Mouse (Mus musculus) embryonic facial prominence, embryonic 14.5 days (tissue): ENCODE data around the gene Prrx2. TPM values are rescaled to one million over a fixed set of nuclear protein-coding genes. Genes with fewer than 3 reads are reported as not detected.
"Not testable (repeated sequence)": the region's sequence is repeated elsewhere in the genome, so short reads cannot be mapped to it uniquely, and the experiment has no call there.

Experiments
- ATAC-seq: fragments of 200-750 bp; cut with Nextera tagmentation; 2 replicates; pipeline ENCODE4 v1.8.0; 2017; ENCODE audit warnings: low read depth, moderate number of reproducible peaks, moderate TSS enrichment
- DNase-seq: peaks from one replicate; pipeline ENCODE4 v3.0.0-alpha.2; 2015; ENCODE audit warnings: low spot score
- H3K27ac ChIP-seq: fragments of 300-500 bp; sonication (generic); replicated peaks from 2 replicates; pipeline ENCODE4 v1.5.1; 2014; ENCODE audit warnings: low read depth, mild to moderate bottlenecking, low read length, moderate library complexity
- H3K27me3 ChIP-seq: fragments of 300-500 bp; sonication (generic); replicated peaks from 2 replicates; pipeline ENCODE4 v1.6.1; 2014; ENCODE audit warnings: low read length; ENCODE audit not compliant: control insufficient read depth, insufficient read depth
- H3K36me3 ChIP-seq: fragments of 300-500 bp; sonication (generic); 2 replicates; pipeline ENCODE4 v1.6.1; 2014; ENCODE audit warnings: low read length, mixed read lengths; ENCODE audit not compliant: control insufficient read depth, insufficient read depth
- H3K4me1 ChIP-seq: fragments of 300-500 bp; sonication (generic); 2 replicates; pipeline ENCODE4 v1.6.1; 2014; ENCODE audit warnings: antibody characterized with exemption, low read length; ENCODE audit not compliant: control insufficient read depth, insufficient read depth
- H3K4me2 ChIP-seq: fragments of 300-500 bp; sonication (generic); 2 replicates; pipeline ENCODE4 v1.6.1; 2014; ENCODE audit warnings: low read depth, mild to moderate bottlenecking, low read length, moderate library complexity, mixed read lengths
- H3K4me3 ChIP-seq: fragments of 300-500 bp; sonication (generic); 2 replicates; pipeline ENCODE4 v1.5.1; 2014; ENCODE audit warnings: low read depth, mild to moderate bottlenecking, low read length
- H3K9ac ChIP-seq: fragments of 300-500 bp; sonication (generic); 2 replicates; pipeline ENCODE4 v1.6.1; 2014; ENCODE audit warnings: low read depth, mild to moderate bottlenecking, low read length, moderate library complexity, mixed read lengths
- H3K9me3 ChIP-seq: fragments of 300-500 bp; sonication (generic); 2 replicates; pipeline ENCODE4 v1.6.1; 2016; ENCODE audit warnings: low read length; ENCODE audit not compliant: control insufficient read depth
- WGBS: fragments of 180-500 bp; shearing (Covaris S2); extraction: QIAGEN DNeasy Blood & Tissue Kit; methylation state at CpG from one replicate; pipeline ENCODE4 v1.1.7; 2014; 5-methylcytosine and 5-hydroxymethylcytosine counted together
- polyA plus RNA-seq: library from polyadenylated mRNA; unstranded; fragments of >200 nt; fragmentation: Nextera tagmentation; extraction: Ambion mirVana; gene quantifications from 2 replicates; pipeline ENCODE4 v1.2.1, GENCODE M21; 2014

Gene Prrx2
- polyA plus RNA-seq, 1 experiment from 2014 or later: 63.8 TPM

GRCm38 (mm10) chr2:30927151-30927781 lies 92.5 kb downstream of the Prrx2 start:
- Histone ChIP-seq H3K36me3 (no peaks in the 10 kb centered on the region), H3K4me1 (peaks cover 14% of the 10 kb centered on the region), H3K27me3 (no peaks in the 10 kb centered on the region), H3K4me3 (no peak overlapping the region), H3K4me2 (no peak overlapping the region), H3K9ac (no peak overlapping the region), H3K9me3 (no peaks in the 10 kb centered on the region), H3K27ac (no peak overlapping the region)
- DNase-seq (no peak), ATAC-seq (no peak)
- 46% methylated on average over 9 of the region's 9 CpGs for WGBS

- ATAC-seq: peak; percentile 66
- no peak overlapping the region for H3K27ac ChIP-seq
Measured at GRCm38 (mm10) chr2:30927844-30928628, 93.3 kb downstream of the Prrx2 start.

GRCm38 (mm10) chr2:30928893-30929482 lies 94.2 kb downstream of the Prrx2 start:
- no peak for ATAC-seq

More at GRCm38 (mm10) chr2:30927844-30928628, 93.3 kb downstream of the Prrx2 start:
- Histone ChIP-seq H3K9me3 (no peaks in the 10 kb centered on the region), H3K9ac (no peak overlapping the region), H3K4me1 (peaks cover 14% of the 10 kb centered on the region), H3K27me3 (no peaks in the 10 kb centered on the region), H3K36me3 (no peaks in the 10 kb centered on the region), H3K4me2 (no peak overlapping the region), H3K4me3 (no peak overlapping the region)
- DNase-seq: peak; percentile 90
- WGBS: 17% methylated on average over 14 of the region's 14 CpGs

GRCm38 (mm10) chr2:30929483-30930045 lies 94.8 kb downstream of the Prrx2 start, which contains the start of gene Ptges:
TSS of gene Ptges (minus strand) at chr2:30929863.
- Histone ChIP-seq H3K9ac (peak within 1 kb of the TSS; percentile 46), H3K4me2 (peak within 1 kb of the TSS; percentile 63), H3K27me3 (no peaks in the 10 kb centered on the region), H3K4me3 (peak within 1 kb of the TSS; percentile 36), H3K4me1 (peaks cover 14% of the 10 kb centered on the region), H3K27ac (0 out of 2 replicates have a peak within 1 kb of the TSS, but pooled peaks have one; percentile 15), H3K9me3 (no peaks in the 10 kb centered on the region), H3K36me3 (no peaks in the 10 kb centered on the region)
- peak; percentile 76 for ATAC-seq
- peak; percentile 86 for DNase-seq
- 6% methylated on average over 17 of the region's 23 CpGs for WGBS

More at GRCm38 (mm10) chr2:30928893-30929482, 94.2 kb downstream of the Prrx2 start:
- Histone ChIP-seq H3K27ac (0 out of 2 replicates have a peak overlapping the region, but pooled peaks have one; percentile 15), H3K36me3 (no peaks in the 10 kb centered on the region), H3K4me1 (peaks cover 14% of the 10 kb centered on the region), H3K27me3 (no peaks in the 10 kb centered on the region), H3K9ac (peak overlapping the region; percentile 46; the same call in 1 of the 2 replicates), H3K9me3 (no peaks in the 10 kb centered on the region), H3K4me2 (peak overlapping the region; percentile 63), H3K4me3 (peak overlapping the region; percentile 36; the same call in 1 of the 2 replicates)
- 28% methylated on average over 12 of the region's 12 CpGs for WGBS
- no peak for DNase-seq

GRCm38 (mm10) chr2:30930846-30931245 lies 96.1 kb downstream of the Prrx2 start:
- not testable (repeated sequence) for DNase-seq, H3K4me3 ChIP-seq, H3K27me3 ChIP-seq, H3K9me3 ChIP-seq, H3K4me2 ChIP-seq, H3K36me3 ChIP-seq, H3K9ac ChIP-seq, H3K27ac ChIP-seq, ATAC-seq
- H3K4me1 ChIP-seq: peaks cover 14% of the 10 kb centered on the region
- 92% methylated on average over 2 of the region's 2 CpGs for WGBS

Other genes with a start within 250 kb of the Prrx2 start
- gene Cstad, start 239.9 kb upstream of the Prrx2 start, polyA plus RNA-seq: 0.96 and 1.7 TPM in 2 replicates
- gene 1700001O22Rik, start 31.3 kb upstream of the Prrx2 start, polyA plus RNA-seq: 1.9 and 2.5 TPM in 2 replicates
- gene Ntmt1, start 27.1 kb upstream of the Prrx2 start, polyA plus RNA-seq: 81.7 and 85.6 TPM in 2 replicates
- 26.6 and 30.4 TPM in 2 replicates for gene Asb6, start 4.6 kb upstream of the Prrx2 start, polyA plus RNA-seq
- gene Ptges, start 94.9 kb downstream of the Prrx2 start, polyA plus RNA-seq: 14.9 and 17.3 TPM in 2 replicates
- gene Tor1b, start 118.0 kb downstream of the Prrx2 start, polyA plus RNA-seq: 41.3 and 41.8 TPM in 2 replicates
- gene Tor1a, start 133.0 kb downstream of the Prrx2 start, polyA plus RNA-seq: 68.3 and 68.8 TPM in 2 replicates
- gene BC005624, start 147.2 kb downstream of the Prrx2 start, polyA plus RNA-seq: 46.7 and 48.1 TPM in 2 replicates
- 20.9 and 21.7 TPM in 2 replicates for gene Usp20, start 147.3 kb downstream of the Prrx2 start, polyA plus RNA-seq